Mouse (Mus musculus) testis, postnatal 10 days (tissue): ENCODE data around the gene Acad10.
A peak's percentile ranks its signal among the peaks of the same experiment; 100 is the strongest.

Experiments
- DNase-seq: peaks from one replicate; pipeline ENCODE4 v3.0.0; 2021; ENCODE audit warnings: low spot score

The Acad10 gene

DNA sequence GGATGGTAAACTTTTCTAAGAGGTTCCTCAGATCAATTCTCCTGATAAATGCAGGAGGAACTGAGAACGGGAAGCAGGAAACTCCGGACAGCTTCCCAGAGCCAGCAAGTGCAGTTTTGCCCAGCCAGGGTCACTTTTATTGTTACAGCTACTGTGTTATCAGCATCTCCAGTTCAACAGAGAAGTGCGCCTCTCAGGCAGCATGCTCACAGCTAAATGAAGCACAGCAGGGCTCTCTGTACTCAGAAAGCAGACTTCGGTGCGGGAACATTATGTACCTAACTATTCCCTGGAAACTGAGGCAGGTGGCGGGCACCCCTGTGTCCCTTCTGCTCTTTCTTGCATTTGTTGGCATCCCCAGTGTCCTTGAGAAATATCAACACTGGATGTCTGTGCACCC lies 64.1 kb downstream of the Acad10 start:
- DNase-seq = no peak

- DNase-seq = no peak
Observed at GRCm38 (mm10) chr5:121595758-121596157, 64.6 kb downstream of the Acad10 start.

GRCm38 (mm10) chr5:121594714-121595313 lies 65.5 kb downstream of the Acad10 start:
- DNase-seq = no peak

DNA sequence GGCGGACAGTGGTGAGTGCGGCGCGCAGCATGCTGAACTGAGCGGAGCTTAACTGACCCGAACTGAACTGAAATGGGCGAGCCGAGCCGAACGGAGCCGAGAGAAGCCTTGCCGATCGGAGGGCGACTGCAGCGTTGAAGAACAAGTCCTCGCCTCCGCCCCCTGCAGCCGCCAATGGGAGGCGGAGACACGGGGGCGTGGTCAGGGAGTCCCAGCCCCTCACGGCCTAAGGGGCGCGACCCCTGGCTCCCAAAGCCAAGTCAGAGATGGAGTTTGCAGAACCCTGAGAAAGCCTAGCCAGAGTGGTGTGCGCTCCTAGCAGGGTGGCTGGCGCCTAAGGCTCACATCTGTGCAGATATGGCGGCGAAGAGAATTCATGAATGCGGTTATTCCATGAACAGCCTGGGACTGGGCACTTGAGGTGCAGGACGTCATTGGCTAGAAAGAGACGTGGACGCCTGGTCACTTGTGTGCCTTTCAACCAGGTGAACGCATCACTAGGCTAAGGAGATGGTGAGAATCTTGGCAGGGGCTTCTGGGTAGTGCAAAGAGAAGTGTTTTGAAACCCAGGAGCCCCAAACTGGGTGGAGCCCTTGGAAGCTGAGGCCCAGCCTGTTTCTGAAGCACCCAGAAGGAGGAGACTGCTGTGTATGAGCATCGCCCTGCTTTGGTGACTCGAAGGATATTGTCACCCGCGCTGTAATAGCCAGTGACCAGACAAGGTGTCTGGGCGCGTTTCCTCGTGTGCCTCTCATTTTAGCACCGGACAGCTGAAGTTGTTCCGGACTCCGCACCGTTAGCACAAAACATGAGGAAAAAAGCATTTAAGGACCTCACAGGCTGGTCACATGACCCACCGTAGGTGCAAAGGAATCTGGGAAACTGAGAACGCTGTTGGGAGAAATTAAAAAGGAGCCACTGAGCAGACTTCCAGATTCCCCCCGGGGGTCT lies 66.6 kb downstream of the Acad10 start, which contains the start of gene Aldh2:
Gene Aldh2 (minus strand): TSS at position 374 of the 951 bp plus-strand sequence.
- DNase-seq = peak; percentile 93

GRCm38 (mm10) chr5:121592816-121593407 lies 67.4 kb downstream of the Acad10 start:
- peak; percentile 65 for DNase-seq

GRCm38 (mm10) chr5:121592064-121592815 lies 68.1 kb downstream of the Acad10 start:
- DNase-seq = no peak

DNA sequence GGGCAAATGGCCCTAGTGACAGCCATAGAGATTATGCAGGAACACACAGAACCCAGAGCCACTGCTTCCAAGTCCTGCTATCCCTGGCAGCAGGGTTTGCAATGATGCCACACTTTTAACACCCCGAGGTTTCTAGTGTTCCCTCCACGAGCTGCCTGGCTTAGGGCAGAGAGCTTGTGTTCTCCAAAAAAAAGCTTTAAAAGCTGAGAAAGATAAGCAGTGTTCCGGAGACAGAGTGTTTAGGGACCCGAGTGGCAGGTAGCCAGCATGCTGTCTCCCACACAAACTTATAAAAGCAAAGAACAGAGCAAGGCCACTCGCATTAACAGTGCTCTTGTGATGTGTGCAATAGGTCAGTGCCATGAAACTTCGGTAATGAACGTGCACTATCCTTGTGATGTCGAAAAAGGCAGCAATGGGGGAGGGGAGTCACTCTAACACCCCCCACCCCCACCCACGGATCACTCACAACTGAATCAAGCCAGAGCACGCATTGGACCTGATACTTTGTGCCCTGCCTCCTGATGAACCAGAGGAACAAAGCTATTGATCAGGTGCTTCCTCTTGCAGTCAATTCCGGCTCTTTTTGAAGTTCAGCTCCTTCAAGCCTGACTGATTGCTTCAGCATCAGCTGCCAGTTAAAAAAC lies 68.8 kb downstream of the Acad10 start:
- peak; percentile 79 for DNase-seq

GRCm38 (mm10) chr5:121589928-121590327 lies 70.4 kb downstream of the Acad10 start:
- DNase-seq = no peak

GRCm38 (mm10) chr5:121586400-121587039 lies 73.8 kb downstream of the Acad10 start:
- DNase-seq = peak; percentile 71

DNA sequence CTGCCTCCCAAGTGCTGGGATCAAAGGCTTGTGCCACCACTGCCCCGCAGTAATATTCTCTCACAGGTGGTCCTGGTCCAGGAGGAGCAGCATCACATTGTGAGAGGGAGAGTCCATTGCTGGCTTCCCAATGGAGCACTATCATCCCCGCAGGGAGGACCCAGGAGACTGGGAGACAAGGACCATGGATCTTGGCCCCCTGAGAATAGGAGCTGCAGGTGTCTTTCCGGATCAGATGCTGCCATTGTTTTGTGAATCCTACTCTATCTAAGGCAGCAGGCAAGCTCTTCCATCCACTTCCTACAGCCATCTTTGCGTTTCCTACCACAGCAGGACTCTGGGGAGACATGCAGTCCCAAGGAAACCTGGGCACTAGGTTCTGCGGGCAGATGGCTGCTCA lies 74.6 kb downstream of the Acad10 start:
- DNase-seq = no peak

DNA sequence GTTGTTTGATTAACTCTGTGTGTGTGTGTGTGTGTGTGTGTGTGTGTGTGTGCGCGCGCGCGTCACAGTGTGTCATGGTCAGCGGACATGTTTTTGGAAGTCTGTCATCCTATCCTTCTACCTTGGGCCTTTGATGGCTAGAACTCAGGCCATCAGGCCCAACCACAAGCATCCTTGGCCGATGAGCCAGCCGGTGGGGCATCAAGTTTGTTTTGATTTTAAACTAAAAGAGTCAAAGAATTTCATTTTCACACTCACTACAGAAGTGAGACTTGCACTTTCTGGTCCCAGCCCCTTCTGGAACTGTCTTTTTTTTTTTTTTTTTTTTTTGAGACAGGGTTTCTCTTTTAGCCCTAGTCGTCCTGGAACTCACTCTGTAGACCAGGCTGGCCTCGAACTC lies 75.3 kb downstream of the Acad10 start:
- DNase-seq = no peak

GRCm38 (mm10) chr5:121583765-121584501 lies 76.4 kb downstream of the Acad10 start:
- peak; percentile 92 for DNase-seq

GRCm38 (mm10) chr5:121581945-121582344 lies 78.4 kb downstream of the Acad10 start:
- no peak for DNase-seq

- DNase-seq = no peak
Observed at GRCm38 (mm10) chr5:121576927-121577488, 83.3 kb downstream of the Acad10 start.

DNA sequence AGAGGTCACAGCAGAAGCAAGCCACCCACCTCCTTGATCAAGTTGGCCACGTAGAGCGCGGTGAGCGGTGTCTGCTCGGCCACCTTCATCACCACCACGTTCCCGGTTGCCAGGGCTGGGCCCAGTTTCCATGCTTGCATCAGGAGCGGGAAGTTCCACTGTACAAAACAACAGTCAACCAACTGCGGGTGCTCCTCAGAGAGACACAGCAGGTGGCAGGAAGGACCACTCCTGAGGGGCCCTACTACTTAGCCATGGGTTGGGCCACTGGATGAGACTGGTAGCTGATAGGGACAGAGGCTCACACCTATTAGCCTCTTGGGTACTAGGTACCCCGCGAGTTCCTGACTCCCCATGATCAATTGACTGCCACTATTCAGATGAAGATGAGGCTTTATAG lies 84.4 kb downstream of the Acad10 start:
- no peak for DNase-seq

DNA sequence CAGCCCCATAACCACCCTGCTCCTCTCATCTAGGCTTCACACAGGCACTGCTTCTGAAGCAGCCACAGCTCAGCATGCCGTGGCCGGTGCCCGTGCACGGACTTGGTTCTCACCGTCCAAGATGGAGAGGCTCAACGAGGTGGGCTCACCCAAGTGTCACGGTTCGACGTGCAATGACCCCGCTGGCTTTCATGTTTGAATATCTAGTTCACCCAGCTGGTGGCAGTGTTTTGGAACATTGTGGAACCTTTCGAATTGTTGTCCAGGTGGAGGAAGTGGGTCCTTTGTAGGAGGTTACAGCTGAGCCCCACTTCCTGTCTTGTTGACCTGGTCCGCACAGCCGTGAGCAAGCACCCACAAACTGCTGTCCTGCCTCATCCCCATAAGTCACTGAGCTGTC lies 86.2 kb downstream of the Acad10 start:
- DNase-seq = no peak
